Mouse (Mus musculus): Measurements from ENCODE around the gene Gm1123. TPM values are rescaled to one million over a fixed set of nuclear protein-coding genes. Genes with fewer than 3 reads are reported as not detected.

Gene Gm1123
- total RNA-seq, 2 experiments from 2014 or later = not detected

- intact Hi-C loops (cut with DNase I) = loop anchor here (5.0 kb wide), 2 partner anchors 315 to 350 kb away; no protein-coding TSS in a partner anchor
- no peak for DNase-seq (ENCODE audit: low spot score in 2 of 2)
Measured at GRCm38 (mm10) chr9:98961591-98962477, 73.7 kb downstream of the Gm1123 start.

GRCm38 (mm10) chr9:98960348-98960747, 75.2 kb downstream of the Gm1123 start:
- intact Hi-C loops (cut with DNase I) = loop anchor here (5.0 kb wide), 2 partner anchors 313 to 348 kb away; no protein-coding TSS in a partner anchor
- no peak for DNase-seq (ENCODE audit: low spot score in 2 of 2)

- no peak for DNase-seq (ENCODE audit: low spot score in 2 of 2)
- intact Hi-C loops (cut with DNase I) = loop anchor here (2.0 to 5.0 kb wide), 3 partner anchors 313 to 911 kb away; no protein-coding TSS in a partner anchor
Measured at GRCm38 (mm10) chr9:98959851-98960250, 75.7 kb downstream of the Gm1123 start.

- DNase-seq (ENCODE audit: low spot score in 2 of 2) = no peak
- intact Hi-C loops (cut with DNase I) = loop anchor here (2.0 kb wide), 1 partner anchor 912 kb away; no protein-coding TSS in a partner anchor
Measured at GRCm38 (mm10) chr9:98958628-98959027, 76.9 kb downstream of the Gm1123 start.

GRCm38 (mm10) chr9:98957751-98958351, 77.7 kb downstream of the Gm1123 start:
- DNase-seq (ENCODE audit: low spot score in 2 of 2) = no peak
- intact Hi-C loops (cut with DNase I) = loop anchor here (2.0 kb wide), 1 partner anchor 913 kb away; no protein-coding TSS in a partner anchor

Other genes starting within 250 kb of the Gm1123 start
- gene Prr23a1, start 193.2 kb downstream of the Gm1123 start, total RNA-seq (2021) = not detected
- gene Prr23a2, start 179.2 kb downstream of the Gm1123 start, total RNA-seq (2021) = not detected
- gene Prr23a3, start 170.9 kb downstream of the Gm1123 start, total RNA-seq (2021) = not detected
- not detected for gene 7420426K07Rik, start 132.6 kb downstream of the Gm1123 start, total RNA-seq (2021)
- gene Foxl2, start 80.4 kb downstream of the Gm1123 start, total RNA-seq (2021) = under 1 TPM; 0.80 to 0.94 TPM
- 10 to 100 TPM; 34.1 to 35.5 TPM for gene Faim, start 49.3 kb downstream of the Gm1123 start, total RNA-seq (2021)
- 10 to 100 TPM; 25.6 to 26.1 TPM for gene Pik3cb, start 104.9 kb upstream of the Gm1123 start, total RNA-seq (2021)
- not detected for gene Faiml, start 201.5 kb upstream of the Gm1123 start, total RNA-seq (2021)
- gene Cep70, start 207.7 kb upstream of the Gm1123 start, total RNA-seq (2021) = 10 to 100 TPM; 19.8 to 23.9 TPM